Mouse (Mus musculus) liver, adult 2 months (tissue): ENCODE measurements around the gene Otos.

Experiments
- CTCF ChIP-seq: fragments of 200-500 bp; IDR thresholded peaks from 2 replicates; pipeline ENCODE4 v1.5.1; 2011; ENCODE audit warnings: low read depth, low read length, control low read depth
- POLR2A ChIP-seq: fragments of 200-500 bp; IDR thresholded peaks from 2 replicates; pipeline ENCODE4 v1.6.1; 2011; ENCODE audit warnings: low read length, control low read depth; ENCODE audit not compliant: insufficient read depth; ENCODE audit errors: extremely low read depth

GRCm38 (mm10) chr1:92680668-92681603 is 32.3 kb upstream of the Otos start:
- no peak for TF ChIP-seq CTCF
- no peak for TF ChIP-seq POLR2A
